Mouse (Mus musculus) lung, postnatal 0 days (tissue): Measurements from ENCODE around the gene Tmem140.

ENCODE experiments used
- CTCF ChIP-seq: IDR thresholded peaks from 2 replicates; pipeline ENCODE4 v1.5.1; 2016; ENCODE audit warnings: antibody characterized with exemption, mild to moderate bottlenecking
- EP300 ChIP-seq: IDR thresholded peaks from 2 replicates; pipeline ENCODE4 v1.6.1; 2016; ENCODE audit warnings: antibody characterized with exemption, mild to moderate bottlenecking, control low read depth

DNA sequence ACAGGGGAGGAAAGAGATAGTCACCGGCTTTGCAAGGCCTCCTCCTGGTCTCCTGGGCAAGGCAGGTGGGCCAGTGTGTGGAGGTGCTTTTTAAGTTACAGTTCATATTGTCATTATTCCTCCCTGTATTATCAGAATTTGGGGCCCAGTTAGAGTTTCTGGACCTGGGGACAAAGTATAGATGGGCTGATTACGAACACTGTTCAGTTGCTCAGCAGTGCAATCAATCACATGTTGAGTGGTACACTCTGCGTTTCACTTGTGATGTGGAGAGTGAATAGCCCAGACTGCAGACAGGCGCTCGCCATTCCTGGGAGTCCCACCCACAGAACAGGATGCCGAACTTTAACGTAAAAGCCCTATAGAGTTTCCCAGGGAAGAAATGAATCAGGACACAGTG, 21.8 kb downstream of the Tmem140 start:
- TF ChIP-seq CTCF = no peak
- no peak for TF ChIP-seq EP300
